Mouse (Mus musculus) B cell, adult (primary cell): ENCODE data around the gene Trub2. TPM values are rescaled to one million over a fixed set of nuclear protein-coding genes. Genes with fewer than 3 reads are reported as not detected.

Experiments used
- total RNA-seq: library from RNA; stranded (reverse); gene quantifications from 4 replicates; pipeline ENCODE4 v1.2.4, GENCODE M21; 2023; ENCODE audit not compliant: inconsistent age

Gene Trub2
- total RNA-seq = 35.3 to 56.4 TPM (median 49.2 TPM) in 4 replicates

DNA sequence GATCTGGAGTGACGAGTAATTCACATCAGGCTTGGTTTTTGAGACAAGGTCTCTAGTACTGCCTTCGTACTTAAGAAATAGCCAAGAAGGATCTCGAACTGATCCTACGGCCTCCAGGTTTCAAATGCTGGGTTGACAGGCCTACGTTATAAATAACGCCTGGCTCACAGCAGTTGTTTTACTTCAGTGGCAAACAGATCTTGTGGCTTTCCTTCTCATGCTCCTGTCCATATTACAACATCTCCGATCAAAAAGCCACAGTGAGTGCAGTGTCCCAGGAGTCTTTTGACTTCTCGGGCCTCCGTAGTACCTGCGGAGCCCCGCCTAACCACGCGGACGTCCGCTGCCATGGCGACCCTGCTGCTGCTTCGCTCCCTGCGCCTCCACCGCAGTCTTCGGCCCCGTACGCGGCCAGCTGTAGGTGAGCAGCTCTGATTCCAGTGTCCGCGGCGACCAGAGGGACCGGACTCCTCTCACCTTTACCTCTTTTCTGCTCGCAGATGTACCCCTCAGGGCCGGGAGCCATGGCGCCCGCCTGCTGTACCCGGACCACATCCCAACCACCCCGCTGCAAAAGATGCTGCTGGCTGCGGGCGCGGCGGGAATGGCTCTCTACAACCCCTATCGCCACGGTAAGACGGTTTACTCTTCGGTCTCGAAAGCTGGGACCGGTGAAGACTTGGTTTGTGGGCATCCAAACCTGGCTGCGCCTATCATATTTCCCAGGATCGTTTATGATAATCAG lies at the start of gene Trub2:
TSS of gene Trub2 (minus strand) at position 566 of the 745 bp plus-strand sequence.

GRCm38 (mm10) chr2:29820025-29820817 lies 31.9 kb upstream of the Trub2 start, which contains the start of gene Urm1:
Gene Urm1, plus strand, starts transcription at chr2:29820075.

DNA sequence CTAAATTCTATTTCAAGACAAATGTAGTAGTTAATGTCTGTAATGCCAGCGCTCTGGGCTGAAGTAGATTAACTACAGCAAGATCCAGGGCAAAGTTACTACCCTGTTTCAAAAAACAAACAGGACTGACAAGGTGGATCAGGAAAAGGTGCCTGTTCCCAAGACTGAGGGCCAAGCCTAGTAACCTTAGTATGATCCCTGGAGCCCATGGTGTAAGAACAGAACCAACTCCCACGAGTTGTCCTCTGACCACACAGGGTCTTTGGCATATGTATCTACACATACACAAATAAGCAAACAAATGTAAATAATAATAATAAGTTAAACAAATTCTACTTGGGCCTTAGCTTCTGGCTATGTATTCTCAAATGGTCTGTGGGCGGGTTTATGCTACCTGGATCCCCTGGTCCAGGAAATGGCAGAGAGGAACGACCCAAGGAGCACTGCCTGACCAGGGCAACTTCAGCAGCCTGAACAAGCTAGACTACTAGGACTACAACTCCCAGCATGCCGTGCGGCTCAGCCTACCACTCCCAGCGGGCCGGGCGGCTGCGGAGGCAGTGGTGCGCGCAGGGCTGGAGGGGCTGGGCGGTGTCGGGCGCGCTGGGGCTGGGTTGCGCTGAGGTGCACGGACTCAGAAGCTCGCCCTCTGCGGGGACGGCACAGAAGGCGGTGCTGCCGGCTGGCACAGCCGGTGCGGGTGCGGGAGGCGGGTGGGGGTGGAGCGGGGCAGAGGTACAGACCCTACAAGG lies 13.9 kb upstream of the Trub2 start, which contains the start of gene Slc27a4:
TSS of gene Slc27a4 (plus strand) at position 560 of the 752 bp plus-strand sequence.

GRCm38 (mm10) chr2:29787104-29787917 lies 991 bp downstream of the Trub2 start, which contains the start of gene Coq4:
Gene Coq4, plus strand, starts transcription at chr2:29787493.

GRCm38 (mm10) chr2:29751497-29751896 lies 36.8 kb downstream of the Trub2 start, which contains the start of gene Gm13420:
Gene Gm13420, minus strand, starts transcription at chr2:29751685.

Other genes starting within 250 kb of the Trub2 start
- gene Rapgef1, start 168.8 kb downstream of the Trub2 start, total RNA-seq = 145 to 160 TPM (median 153 TPM) in 4 replicates
- gene Gm13420, start 36.8 kb downstream of the Trub2 start, total RNA-seq = 0.48 TPM in 1 of 4 replicates, not detected in the others
- gene Gm13547, start 29.2 kb downstream of the Trub2 start, total RNA-seq = not detected in 4 replicates
- gene Coq4, start 1.0 kb downstream of the Trub2 start, total RNA-seq = 6.1 to 13.0 TPM (median 7.6 TPM) in 4 replicates
- gene Slc27a4, start 14.1 kb upstream of the Trub2 start, total RNA-seq = 12.1 to 15.4 TPM (median 13.3 TPM) in 4 replicates
- gene Urm1, start 31.6 kb upstream of the Trub2 start, total RNA-seq = 36.7 to 52.5 TPM (median 44.9 TPM) in 4 replicates
- 2.1 to 4.4 TPM (median 2.4 TPM) in 4 replicates for gene Cercam, start 80.7 kb upstream of the Trub2 start, total RNA-seq
- gene Odf2, start 100.7 kb upstream of the Trub2 start, total RNA-seq = 100 to 126 TPM (median 103 TPM) in 4 replicates
- gene Gle1, start 146.9 kb upstream of the Trub2 start, total RNA-seq = 67.7 to 79.2 TPM (median 77.4 TPM) in 4 replicates
- gene Sptan1, start 177.1 kb upstream of the Trub2 start, total RNA-seq = 255 to 325 TPM (median 308 TPM) in 4 replicates